In the genomic region with DNA sequence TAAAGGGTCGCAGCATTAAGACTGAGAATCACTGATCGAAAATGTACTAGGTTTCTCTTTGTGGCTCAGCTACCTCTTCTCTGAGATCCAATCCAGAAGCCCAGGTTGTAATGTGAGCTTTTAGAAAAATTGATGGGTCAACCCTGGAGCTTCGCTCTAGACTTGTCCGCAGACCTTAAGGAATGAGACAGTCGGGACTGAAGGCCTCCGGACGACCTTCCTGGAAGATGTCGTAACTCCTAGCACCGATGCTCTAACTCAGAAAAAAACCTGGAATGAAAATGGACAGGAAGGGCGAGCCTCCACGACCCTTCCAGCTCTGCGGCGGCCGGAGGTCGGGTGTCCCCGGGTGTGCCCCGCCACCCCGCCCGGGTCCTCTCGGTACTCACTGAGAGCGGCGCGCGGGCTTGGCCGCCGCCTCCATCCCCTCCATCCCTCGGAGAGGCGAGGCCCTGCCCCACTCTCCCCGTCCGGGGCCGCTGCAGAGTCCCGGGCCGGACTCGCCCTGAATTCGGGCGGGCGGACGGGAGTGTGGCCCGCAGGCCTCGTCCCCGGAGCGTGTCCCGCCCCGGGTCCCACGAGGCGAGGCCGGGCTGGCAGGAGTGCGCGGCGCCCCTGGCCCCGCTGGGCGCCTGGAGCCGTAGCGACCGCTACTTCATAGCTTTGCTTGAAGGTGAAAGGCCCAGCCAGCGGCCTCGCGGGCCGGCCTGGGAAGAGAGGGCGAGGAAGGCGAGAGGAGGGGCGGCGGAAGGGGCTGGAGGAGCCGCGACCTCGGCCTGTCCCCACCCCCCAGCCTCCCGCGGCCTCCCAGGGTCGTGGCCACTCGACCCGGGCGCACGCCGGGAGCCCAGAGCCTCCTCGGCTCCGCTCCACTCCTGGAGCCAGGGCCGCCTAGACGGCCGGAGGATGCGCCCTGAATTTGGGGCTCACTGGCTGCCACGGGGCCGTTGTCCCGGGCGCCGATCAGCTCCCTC, we compare ENCODE assay signal across 8 mouse cellular contexts. TPM values are rescaled to one million over a fixed set of nuclear protein-coding genes. Genes with fewer than 3 reads are reported as not detected.
DNase-seq lines count a peak whose midpoint lies in the region; ATAC-seq and TF ChIP-seq lines count a peak whose summit lies in the region.

A gene (minus strand): TSS at position 648 of the 974 bp plus-strand sequence.

- peak within 1 kb of the TSS; percentile 89 for H3K4me2 ChIP-seq in hindbrain, embryonic 15.5 days
- H3K4me2 ChIP-seq in liver, embryonic 13.5 days = peak within 1 kb of the TSS; percentile 67
- peak within 1 kb of the TSS; percentile 43 for H3K4me2 ChIP-seq in myocyte (ENCODE audit: low read depth)

- H3K4me1 ChIP-seq in brown adipose tissue, adult 24 weeks (ENCODE audit: control insufficient read depth, insufficient read depth, insufficient read length, low read length) = no peaks in the 10 kb centered on the region
- peaks cover 17% of the 10 kb centered on the region for H3K4me1 ChIP-seq in hindbrain, embryonic 15.5 days (replicated peaks)
- H3K4me1 ChIP-seq in liver, embryonic 13.5 days (replicated peaks) = peaks cover 11% of the 10 kb centered on the region

- 2% methylated on average over 84 of the region's 85 CpGs for WGBS in hindbrain, embryonic 15.5 days
- 2% methylated on average over 80 of the region's 85 CpGs for WGBS in liver, embryonic 13.5 days (ENCODE audit: insufficient replicate concordance)

- H3K27ac ChIP-seq in brown adipose tissue, adult 24 weeks (replicated peaks; ENCODE audit: low read depth, low read length) = no peak within 1 kb of the TSS
- no peak within 1 kb of the TSS; the same call in 1 of the 2 replicates for H3K27ac ChIP-seq in hindbrain, embryonic 15.5 days (replicated peaks)
- no peak within 1 kb of the TSS for H3K27ac ChIP-seq in liver, embryonic 13.5 days

- peak within 1 kb of the TSS; percentile 51 for H3K9ac ChIP-seq in hindbrain, embryonic 15.5 days
- peak within 1 kb of the TSS; percentile 26; the same call in 1 of the 2 replicates for H3K9ac ChIP-seq in liver, embryonic 13.5 days

- peak; percentile 37 to 55 for DNase-seq in cerebellum, postnatal 25 days
- DNase-seq in cerebellum, adult 9-11 months = no peak
- DNase-seq in gastrocnemius, postnatal 14 days = peak; percentile 72
- DNase-seq in liver, embryonic 13.5 days = no peak
- no peak for DNase-seq in c-Kit-positive CD71-positive TER-119-positive erythroid progenitor cells, embryonic 14.5 days (ENCODE audit: low spot score)

- peaks cover 7% of the 10 kb centered on the region; the same call in 1 of the 2 replicates for H3K27me3 ChIP-seq in hindbrain, embryonic 15.5 days
- peaks cover 79% of the 10 kb centered on the region for H3K27me3 ChIP-seq in liver, embryonic 13.5 days
- no peaks in the 10 kb centered on the region for H3K27me3 ChIP-seq in myocyte (ENCODE audit: control insufficient read depth, insufficient read depth, insufficient read length)

- no peaks in the 10 kb centered on the region for H3K36me3 ChIP-seq in hindbrain, embryonic 15.5 days
- no peaks in the 10 kb centered on the region for H3K36me3 ChIP-seq in liver, embryonic 13.5 days
- H3K36me3 ChIP-seq in myocyte (ENCODE audit: control insufficient read depth, insufficient read depth) = no peaks in the 10 kb centered on the region

- H3K4me3 ChIP-seq in brown adipose tissue, adult 24 weeks (ENCODE audit: insufficient read depth, low read depth, low read length) = peak within 1 kb of the TSS; percentile 69
- peak within 1 kb of the TSS; percentile 47 for H3K4me3 ChIP-seq in hindbrain, embryonic 15.5 days
- H3K4me3 ChIP-seq in liver, embryonic 13.5 days (replicated peaks) = peak within 1 kb of the TSS; percentile 51
- H3K4me3 ChIP-seq in myocyte = peak within 1 kb of the TSS; percentile 21

- H3K79me2 ChIP-seq in myocyte (ENCODE audit: control insufficient read depth, insufficient read depth) = no peaks in the 10 kb centered on the region

- peak within 1 kb of the TSS; percentile 52 for H3ac ChIP-seq in myocyte (ENCODE audit: control insufficient read depth, insufficient read length)

- peak; percentile 59 for ATAC-seq in hindbrain, embryonic 15.5 days (ENCODE audit: low FRiP score, low read depth)
- ATAC-seq in liver, embryonic 13.5 days (ENCODE audit: low read depth) = peak; percentile 12; the same call in 1 of the 2 replicates

- intact Hi-C loops in gastrocnemius, postnatal 14 days (cut with DNase I; ENCODE audit: low total_unique reads) = loop anchor here (5.0 kb wide), 1 partner anchor 38 kb away; no protein-coding TSS in a partner anchor

- no peaks in the 10 kb centered on the region for H3K9me3 ChIP-seq in hindbrain, embryonic 15.5 days
- no peaks in the 10 kb centered on the region for H3K9me3 ChIP-seq in liver, embryonic 13.5 days (replicated peaks)

- TF ChIP-seq POLR2A in myocyte (IDR thresholded peaks at IDR 0.05; ENCODE audit: insufficient read length, low read depth) = no peak

TF ChIP-seq in myocyte, 11 proteins besides CTCF, POLR2A, EP300 and RAD21:
- TF ChIP-seq MYOG (IDR thresholded peaks at IDR 0.05; ENCODE audit: control insufficient read depth in 1 of 3, insufficient read depth in 1 of 3, insufficient read length in 2 of 3, low read depth in 2 of 3) = no peak
- no peak for TF ChIP-seq USF1 (IDR thresholded peaks at IDR 0.05; ENCODE audit: low read depth)
- TF ChIP-seq SRF (IDR thresholded peaks at IDR 0.05; ENCODE audit: control insufficient read depth, insufficient read length, low read depth) = no peak
- TF ChIP-seq MAX (IDR thresholded peaks at IDR 0.05; ENCODE audit: low read depth) = no peak
- TF ChIP-seq TCF12 (IDR thresholded peaks at IDR 0.05; ENCODE audit: insufficient read depth, poor library complexity, severe bottlenecking) = no peak
- no peak for TF ChIP-seq E2F4 (IDR thresholded peaks at IDR 0.05; ENCODE audit: insufficient read depth)
- no peak for TF ChIP-seq POLR2AphosphoS2 (IDR thresholded peaks at IDR 0.05; ENCODE audit: insufficient read length, low read depth)
- TF ChIP-seq MYOD1 (IDR thresholded peaks at IDR 0.05; ENCODE audit: control insufficient read depth in 1 of 3, insufficient read length in 2 of 3, low read depth in 2 of 3) = no peak
- TF ChIP-seq CEBPB (IDR thresholded peaks at IDR 0.05; ENCODE audit: insufficient read depth, poor library complexity, severe bottlenecking) = no peak
- no peak for TF ChIP-seq TCF3 (IDR thresholded peaks at IDR 0.05; ENCODE audit: insufficient read length, low read depth)

RNA-seq across cellular contexts. Expression of the gene that starts here (rescaled TPM):
- 6.1 and 7.5 TPM in 2 replicates for polyA plus RNA-seq in brown adipose tissue, adult 24 weeks (2012; ENCODE audit: insufficient read depth, insufficient read length, missing spikeins)
- total RNA-seq in gastrocnemius, postnatal 14 days (2021) = 1 to 10 TPM; 3.8 to 4.3 TPM
- polyA plus RNA-seq in hindbrain, embryonic 15.5 days (2015; fragmentation: Nextera tagmentation; extraction: Ambion mirVana) = 6.4 and 6.6 TPM in 2 replicates
- 0.13 and 0.28 TPM in 2 replicates for polyA plus RNA-seq in liver, embryonic 13.5 days (2015; fragmentation: Nextera tagmentation; extraction: Ambion mirVana)
- polyA plus RNA-seq in myocyte (2012; fragmentation: generic; extraction: Trizol) = 11.1 TPM

Comparison
In these comparisons a context has a peak if more than half of its experiments do, and no peak if none do; other contexts are left out.
1. DNase-seq: peak in cerebellum, postnatal 25 days (2 of 2) and gastrocnemius, postnatal 14 days (single experiment); none in cerebellum, adult 9-11 months (single experiment), liver, embryonic 13.5 days (single experiment) and c-Kit-positive CD71-positive TER-119-positive erythroid progenitor cells, embryonic 14.5 days (single experiment).
2. Peak in ATAC-seq, H3K4me3 ChIP-seq, H3K9ac ChIP-seq and H3K4me2 ChIP-seq in liver, embryonic 13.5 days; RNA of the gene not detected or under 1 TPM.
3. Peak in every context shown above with its lines, with median percentiles within 50 percentile points of each other: H3K4me3 ChIP-seq and H3K4me2 ChIP-seq.